Mouse (Mus musculus): ENCODE data around the gene Itga8. TPM values are rescaled to one million over a fixed set of nuclear protein-coding genes. Genes with fewer than 3 reads are reported as not detected.

Itga8 gene
- 8.8 and 10.3 TPM in 2 replicates for polyA plus RNA-seq (2015; fragmentation: Nextera tagmentation; extraction: Ambion mirVana)

DNA sequence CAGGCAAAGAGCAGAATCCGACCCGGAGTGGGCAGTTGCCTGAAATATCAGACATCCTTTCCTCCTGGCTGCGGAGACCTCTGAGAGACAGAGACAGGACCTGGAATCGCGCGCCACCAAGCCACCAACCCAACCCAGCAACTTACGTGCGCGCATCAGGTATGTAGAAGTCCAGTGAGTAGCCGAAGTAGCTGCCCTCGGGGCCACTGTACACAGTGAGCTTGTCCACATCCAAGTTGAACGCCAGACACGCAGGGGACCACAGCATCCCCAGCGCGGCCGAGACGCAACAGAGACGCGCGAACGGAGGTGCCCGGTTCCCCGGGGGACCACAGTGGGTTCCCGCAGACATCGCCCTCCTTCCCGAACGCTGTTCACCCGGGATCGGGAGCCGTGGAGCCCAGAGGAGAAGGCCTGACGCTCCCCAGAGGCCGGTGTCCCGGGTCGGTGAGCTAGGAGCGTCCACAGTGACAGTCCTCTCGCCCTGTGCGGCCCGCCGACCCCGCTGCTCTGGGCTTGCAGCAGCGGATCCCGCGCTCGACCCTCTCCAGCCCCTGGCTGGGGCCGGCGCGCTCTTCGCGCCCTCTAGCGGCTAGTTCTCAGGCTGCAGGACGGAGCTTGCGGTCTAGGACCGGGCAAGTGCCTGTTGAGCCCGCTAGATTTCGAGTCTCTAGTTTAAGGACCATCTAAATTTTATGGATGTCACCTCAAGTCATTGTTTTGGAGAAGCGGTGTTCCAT lies at the start of gene Itga8:
Itga8 (minus strand) TSS at position 492 of the 740 bp plus-strand sequence.

Other genes with a start within 250 kb of the Itga8 start
- gene Mindy3, start 117.5 kb upstream of the Itga8 start, polyA plus RNA-seq (2015; fragmentation: Nextera tagmentation; extraction: Ambion mirVana) = 28.6 and 32.2 TPM in 2 replicates